ENCODE assay signal across 9 mouse cellular contexts in the genomic region with DNA sequence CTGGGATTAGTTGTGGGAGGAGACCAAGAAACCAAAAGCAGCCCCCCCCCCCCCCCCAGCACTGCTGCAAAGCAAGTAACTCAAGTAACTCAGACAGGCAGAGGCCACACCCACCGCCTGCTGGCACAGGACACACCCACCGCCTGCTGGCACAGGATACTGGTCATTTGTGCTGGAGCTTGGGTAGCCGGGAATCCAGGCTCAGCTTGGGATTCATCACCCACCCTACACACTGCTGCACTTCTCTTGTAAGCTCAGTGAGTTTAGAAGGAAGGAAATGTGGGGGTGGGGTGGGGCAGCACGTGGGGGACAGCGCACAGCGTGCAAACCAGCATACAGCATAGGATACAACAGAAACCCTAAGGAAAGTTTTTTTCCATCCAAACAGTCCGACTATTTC. TPM values are rescaled to one million over a fixed set of nuclear protein-coding genes. Genes with fewer than 3 reads are reported as not detected.
A peak's percentile ranks its signal among the peaks of the same experiment; 100 is the strongest.
DNase-seq lines count a peak whose midpoint lies in the region; ATAC-seq lines count a peak whose summit lies in the region.
"Had no signal": no experiment of that assay in that cellular context is flagged by ENCODE, and none has a peak within 500 bp of the region (broad histone marks: within the 10 kb centered on the region; RNA-seq: fewer than 3 reads in every experiment).

No protein-coding gene starts in this region.

- intact Hi-C loops in heart, postnatal 10 days (cut with DNase I) = no loop called here

- WGBS in hindbrain, embryonic 14.5 days = 56% methylated on average over 7 of the region's 7 CpGs
- WGBS in hindbrain, embryonic 13.5 days = 48% methylated on average over 7 of the region's 7 CpGs
- WGBS in lung, embryonic 16.5 days = 46% methylated on average over 7 of the region's 7 CpGs

- ATAC-seq in hindbrain, embryonic 14.5 days (ENCODE audit: low FRiP score) = no peak
- no peak for ATAC-seq in hindbrain, embryonic 13.5 days (ENCODE audit: low FRiP score)
- peak; percentile 66 for ATAC-seq in lung, embryonic 16.5 days (ENCODE audit: low read depth)

- H3K9me3 ChIP-seq in hindbrain, embryonic 14.5 days (ENCODE audit: control insufficient read depth, low read length) = no peaks in the 10 kb centered on the region
- H3K9me3 ChIP-seq in hindbrain, embryonic 13.5 days = no peaks in the 10 kb centered on the region
- H3K9me3 ChIP-seq in lung, embryonic 16.5 days (ENCODE audit: control insufficient read depth, low read length) = no peaks in the 10 kb centered on the region

- no peak overlapping the region for H3K4me2 ChIP-seq in hindbrain, embryonic 14.5 days (replicated peaks)
- no peak overlapping the region for H3K4me2 ChIP-seq in hindbrain, embryonic 13.5 days
- H3K4me2 ChIP-seq in lung, embryonic 16.5 days (ENCODE audit: low read depth, low read length) = no peak overlapping the region

- H3K4me1 ChIP-seq in hindbrain, embryonic 14.5 days (replicated peaks; ENCODE audit: control insufficient read depth, insufficient read depth, low read length) = no peaks in the 10 kb centered on the region
- no peaks in the 10 kb centered on the region for H3K4me1 ChIP-seq in hindbrain, embryonic 13.5 days (replicated peaks)
- no peaks in the 10 kb centered on the region for H3K4me1 ChIP-seq in lung, embryonic 16.5 days (replicated peaks; ENCODE audit: control insufficient read depth, insufficient read depth, low read length)

- peak; percentile 40 for DNase-seq in hindbrain, embryonic 14.5 days (ENCODE audit: low spot score)
- peak; percentile 61 for DNase-seq in 3T3-L1 (ENCODE audit: low read depth, low spot score)
- DNase-seq in embryo, embryonic 9.5 days (ENCODE audit: extremely low spot score) = peak; percentile 18
- DNase-seq in heart, postnatal 10 days = peak; percentile 51 to 69
- no peak for DNase-seq in frontal cortex, postnatal 14 days (ENCODE audit: low spot score in 2 of 2)
- no peak for DNase-seq in frontal cortex, postnatal 10 days (ENCODE audit: low spot score in 2 of 2)

- no peaks in the 10 kb centered on the region for H3K27me3 ChIP-seq in hindbrain, embryonic 14.5 days (ENCODE audit: control insufficient read depth, insufficient read depth, low read length)
- H3K27me3 ChIP-seq in hindbrain, embryonic 13.5 days = no peaks in the 10 kb centered on the region
- no peaks in the 10 kb centered on the region for H3K27me3 ChIP-seq in lung, embryonic 16.5 days (ENCODE audit: control insufficient read depth, insufficient read depth, low read depth, low read length)

- no peak overlapping the region for H3K9ac ChIP-seq in hindbrain, embryonic 14.5 days
- H3K9ac ChIP-seq in hindbrain, embryonic 13.5 days = no peak overlapping the region
- H3K9ac ChIP-seq in lung, embryonic 16.5 days (ENCODE audit: low read length) = no peak overlapping the region

- peaks cover 56% of the 10 kb centered on the region for H3K36me3 ChIP-seq in hindbrain, embryonic 14.5 days (replicated peaks; ENCODE audit: control insufficient read depth, insufficient read depth)
- peaks cover 78% of the 10 kb centered on the region for H3K36me3 ChIP-seq in hindbrain, embryonic 13.5 days
- H3K36me3 ChIP-seq in lung, embryonic 16.5 days (ENCODE audit: control insufficient read depth, insufficient read depth, low read length) = peaks cover 11% of the 10 kb centered on the region

- no peak overlapping the region for H3K4me3 ChIP-seq in hindbrain, embryonic 14.5 days (replicated peaks; ENCODE audit: low read length)
- no peak overlapping the region for H3K4me3 ChIP-seq in hindbrain, embryonic 13.5 days
- H3K4me3 ChIP-seq in lung, embryonic 16.5 days (ENCODE audit: low read length) = no peak overlapping the region
- H3K4me3 ChIP-seq: left cerebral cortex, adult 2 months had no signal

- no peak overlapping the region for H3K27ac ChIP-seq in hindbrain, embryonic 14.5 days
- no peak overlapping the region for H3K27ac ChIP-seq in hindbrain, embryonic 13.5 days
- no peak overlapping the region for H3K27ac ChIP-seq in lung, embryonic 16.5 days (ENCODE audit: low read length)
- H3K27ac ChIP-seq: left cerebral cortex, adult 2 months had no signal

RNA-seq across cellular contexts. Expression of a gene that starts 35.0 kb away (rescaled TPM):
- 6.7 and 7.3 TPM in 2 replicates for polyA plus RNA-seq in hindbrain, embryonic 14.5 days (2014; fragmentation: Nextera tagmentation; extraction: Ambion mirVana)
- polyA plus RNA-seq in hindbrain, embryonic 13.5 days (2015; fragmentation: Nextera tagmentation; extraction: Ambion mirVana) = 4.2 and 5.2 TPM in 2 replicates
- under 1 TPM; 0.31 to 0.42 TPM for total RNA-seq in heart, postnatal 10 days (2021)
- polyA plus RNA-seq in lung, embryonic 16.5 days (2015; fragmentation: Nextera tagmentation; extraction: Ambion mirVana) = 0.11 and 0.29 TPM in 2 replicates

Comparison
In these comparisons a context has a peak if more than half of its experiments do, and no peak if none do; other contexts are left out.
1. DNase-seq: peak in hindbrain, embryonic 14.5 days (single experiment), 3T3-L1 (single experiment), embryo, embryonic 9.5 days (single experiment) and heart, postnatal 10 days (2 of 2); none in frontal cortex, postnatal 14 days (0 of 2) and frontal cortex, postnatal 10 days (0 of 2).